Mouse (Mus musculus) frontal cortex, adult (tissue): ENCODE measurements around the gene A3galt2.

Experiments used
- ATAC-seq: cut with Nextera tagmentation; 2 replicates; pipeline ENCODE4 v1.9.2; 2017; ENCODE audit warnings: mild to moderate bottlenecking, moderate library complexity, mixed read lengths; ENCODE audit not compliant: low TSS enrichment

The A3galt2 gene

GRCm38 (mm10) chr4:128795596-128795995, 40.4 kb downstream of the A3galt2 start:
- no peak for ATAC-seq

- ATAC-seq, result no peak
These were observed 41.6 kb downstream of the A3galt2 start for GRCm38 (mm10) chr4:128796788-128797187.

DNA sequence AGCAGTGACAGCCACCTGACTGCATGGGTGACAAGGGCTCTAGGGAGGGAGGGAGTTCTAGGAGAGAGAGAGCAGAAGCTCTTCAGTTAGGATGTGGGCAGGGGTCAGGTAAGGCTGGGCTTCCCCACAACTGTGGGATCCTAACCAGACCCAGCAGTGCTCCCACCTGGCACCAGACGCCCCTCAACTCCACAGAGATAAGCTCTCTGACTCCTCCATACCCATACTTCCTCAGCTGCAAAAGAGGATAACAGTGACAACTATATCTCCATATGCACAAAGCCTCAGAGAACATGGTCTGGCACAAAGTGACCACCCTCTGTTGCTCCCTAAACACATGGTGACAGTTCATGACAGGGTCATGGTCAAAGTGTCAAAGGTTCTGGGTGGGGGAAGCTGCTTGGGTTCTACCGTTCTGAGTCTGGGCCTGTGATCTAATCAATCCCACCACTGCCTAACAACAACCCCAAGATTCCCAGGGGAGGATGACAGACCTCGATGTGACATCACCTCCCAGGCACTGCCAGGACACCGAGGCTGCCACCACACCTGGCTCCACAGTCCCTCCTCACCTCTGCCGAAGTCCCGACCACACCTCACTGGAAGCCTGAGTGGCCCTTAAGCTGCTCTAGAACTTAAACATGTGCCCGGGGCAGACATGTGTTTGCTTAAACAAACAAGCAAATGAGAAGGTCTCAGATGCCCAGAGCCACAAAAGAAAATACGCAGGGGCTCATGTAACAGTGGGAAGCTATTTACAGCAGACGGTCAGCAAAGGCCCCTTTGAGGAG, 46.7 kb downstream of the A3galt2 start:
- ATAC-seq, result no peak

DNA sequence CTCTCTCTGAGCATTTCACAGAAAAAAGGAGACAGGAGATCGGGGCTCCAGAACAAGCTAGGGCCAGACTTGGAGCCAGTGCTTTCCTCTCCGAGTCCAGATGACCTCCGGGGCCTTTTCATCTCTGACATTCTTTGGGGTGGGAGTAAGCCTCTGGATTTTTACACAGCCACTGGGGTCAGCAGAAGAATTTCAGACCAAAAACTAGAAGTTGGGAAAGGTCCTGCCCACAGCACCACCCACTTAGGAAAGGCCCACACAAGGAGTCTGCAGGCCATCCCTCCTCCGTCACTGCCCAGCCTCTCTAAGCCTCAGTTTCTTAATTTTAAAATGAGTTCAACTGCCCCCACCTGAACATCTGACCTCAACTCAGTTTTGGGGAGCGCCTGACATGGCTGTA, 48.4 kb downstream of the A3galt2 start:
- ATAC-seq, result no peak

- no peak for ATAC-seq
These were observed 49.4 kb downstream of the A3galt2 start for GRCm38 (mm10) chr4:128804426-128805149.

- ATAC-seq, result peak; percentile 29; the same call in 1 of the 2 replicates
These were observed 50.2 kb downstream of the A3galt2 start for GRCm38 (mm10) chr4:128805150-128806042.

DNA sequence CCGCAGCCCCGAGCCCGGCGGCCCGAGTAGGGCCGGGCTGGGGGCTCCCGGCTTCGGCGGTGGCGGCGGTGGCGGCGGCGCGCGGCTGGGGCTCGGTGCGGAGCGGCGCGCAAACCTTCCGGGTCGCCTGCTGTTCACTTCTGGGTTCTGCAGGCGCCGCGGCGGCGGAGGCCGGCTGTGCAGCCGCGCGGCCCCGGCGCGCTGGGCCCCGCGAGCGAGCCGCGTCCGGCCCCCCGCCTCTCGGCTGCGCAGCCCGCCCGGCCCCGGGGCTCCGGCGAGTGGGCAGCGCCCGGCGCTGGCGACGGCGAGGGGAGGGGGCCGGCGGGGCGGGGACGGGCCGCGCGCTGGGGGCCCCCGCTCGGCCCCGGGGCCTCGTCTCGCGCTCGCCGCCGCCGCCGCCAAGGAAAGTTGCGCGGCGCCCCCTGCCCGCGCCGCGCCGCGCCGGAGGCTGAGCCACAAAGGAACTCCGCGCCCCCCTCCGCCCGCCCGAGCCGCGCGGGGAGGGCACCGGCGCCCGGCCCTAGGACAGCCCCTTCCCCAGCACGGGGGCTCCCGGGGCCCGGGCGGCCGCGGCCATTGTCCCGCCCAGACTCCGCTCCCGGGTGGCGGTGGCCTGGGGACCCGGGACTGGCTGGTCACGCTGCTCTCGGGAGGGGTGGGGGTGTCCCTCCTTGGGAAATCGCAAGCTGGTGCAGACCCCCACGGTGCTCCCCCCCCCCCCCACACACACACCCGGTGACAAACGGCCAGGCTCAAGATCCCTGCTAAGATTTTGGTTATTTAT, 51.1 kb downstream of the A3galt2 start, which contains the start of gene Zfp362:
Zfp362 (minus strand) TSS at position 3 of the 784 bp plus-strand sequence.
- ATAC-seq, result peak; percentile 54

GRCm38 (mm10) chr4:128806827-128807179, 51.6 kb downstream of the A3galt2 start:
- ATAC-seq, result 0 out of 2 replicates have a peak, but pooled peaks have one; percentile 8

DNA sequence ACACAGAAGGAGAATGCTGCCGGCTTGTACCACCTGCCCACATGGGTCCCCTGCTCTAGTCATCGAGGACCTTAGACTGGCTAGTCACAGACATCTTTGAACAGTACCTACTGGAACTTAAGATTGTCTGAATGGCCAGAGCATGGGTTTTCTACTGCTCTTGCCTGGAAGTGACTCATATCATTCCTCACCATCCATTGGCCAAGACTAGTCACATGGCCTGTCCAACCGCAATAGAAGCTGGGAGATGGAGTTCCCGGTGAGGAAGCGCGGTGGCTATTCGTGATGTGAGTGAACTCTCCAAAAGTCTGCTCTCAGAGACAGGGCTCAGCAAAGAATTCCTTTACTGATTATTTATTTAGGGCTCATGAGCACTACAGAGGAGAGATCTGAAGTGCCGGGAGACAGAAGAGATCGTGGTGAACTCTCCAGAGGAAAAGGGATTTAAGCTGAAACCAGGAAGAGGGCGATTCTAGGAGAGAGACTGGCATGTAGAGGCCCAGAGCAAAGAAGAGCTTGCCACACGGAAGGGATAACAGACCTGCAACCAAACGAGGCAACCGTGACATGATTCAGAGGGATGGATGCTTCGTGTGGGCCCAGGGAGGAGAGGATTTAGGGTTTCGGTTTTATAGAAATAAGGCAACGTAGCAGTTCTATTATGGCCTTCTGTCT, 56.4 kb downstream of the A3galt2 start:
- peak; percentile 99 for ATAC-seq

DNA sequence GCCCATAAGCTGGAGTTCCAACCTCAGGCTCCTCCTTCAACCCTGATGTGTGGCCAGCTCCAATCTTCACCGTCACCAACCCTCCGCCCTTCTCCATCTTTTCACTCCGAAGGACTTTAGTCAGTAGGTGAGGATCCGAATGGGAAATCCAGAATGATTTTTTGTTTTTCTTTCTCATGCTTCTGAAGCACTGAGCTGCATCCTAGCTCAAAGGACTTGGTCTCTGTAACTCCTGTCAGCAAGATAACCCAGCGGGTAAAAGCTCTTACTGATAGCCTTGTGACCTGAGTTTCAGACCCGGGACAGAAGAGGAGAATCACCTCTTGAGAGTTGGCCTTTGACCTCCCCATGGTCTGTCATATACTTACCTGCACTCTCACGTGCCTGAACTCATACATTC, 61.8 kb downstream of the A3galt2 start:
- no peak for ATAC-seq
